Mouse (Mus musculus) common myeloid progenitor, adult 5-6 weeks (primary cell): ENCODE data around the gene Gm21913. TPM values are rescaled to one million over a fixed set of nuclear protein-coding genes. Genes with fewer than 3 reads are reported as not detected.
"Not testable (repeated sequence)": the region's sequence is repeated elsewhere in the genome, so short reads cannot be mapped to it uniquely, and the experiment has no call there.

Experiments used
- ATAC-seq: replicated peaks from 2 replicates; pipeline ENCODE4 v1.8.0; 2016; ENCODE audit warnings: low read depth, mild to moderate bottlenecking, moderate TSS enrichment, inconsistent platforms; ENCODE audit not compliant: poor library complexity, severe bottlenecking
- total RNA-seq: library from RNA; stranded (forward); fragments of 200-1000, 187-1606 nt; gene quantifications from 2 replicates; pipeline ENCODE4 v1.2.3, GENCODE M21; 2017

The Gm21913 gene
- not detected in 2 replicates for total RNA-seq

GRCm38 (mm10) chrY:74623596-74623995 is at the start of gene Gm21913:
TSS of gene Gm21913 (plus strand) at chrY:74623896.
- ATAC-seq: not testable (repeated sequence)

Other genes with a start within 250 kb of the Gm21913 start
- gene Gm29110, start 153.4 kb upstream of the Gm21913 start, total RNA-seq: not detected in 2 replicates